Mouse (Mus musculus) limb, embryonic 12.5 days (tissue): Measurements from ENCODE around the gene Arpc5. TPM values are rescaled to one million over a fixed set of nuclear protein-coding genes. Genes with fewer than 3 reads are reported as not detected.
A peak's percentile ranks its signal among the peaks of the same experiment; 100 is the strongest.

Source experiments
- ATAC-seq: fragments of 200-750 bp; cut with Nextera tagmentation; 2 replicates; pipeline ENCODE4 v1.8.0; 2017; ENCODE audit warnings: low read depth, moderate TSS enrichment; ENCODE audit not compliant: insufficient number of reproducible peaks, insufficient read depth, low FRiP score, low TSS enrichment
- H3K27ac ChIP-seq: fragments of 300-500 bp; sonication (generic); 2 replicates; pipeline ENCODE4 v1.5.1; 2016; ENCODE audit warnings: mild to moderate bottlenecking, moderate library complexity
- H3K27me3 ChIP-seq: fragments of 300-500 bp; sonication (generic); 2 replicates; pipeline ENCODE4 v1.6.1; 2016; ENCODE audit warnings: mild to moderate bottlenecking, moderate library complexity
- H3K36me3 ChIP-seq: fragments of 300-500 bp; sonication (generic); 2 replicates; pipeline ENCODE4 v1.6.1; 2016; ENCODE audit warnings: mild to moderate bottlenecking, moderate library complexity
- H3K4me1 ChIP-seq: fragments of 300-500 bp; sonication (generic); replicated peaks from 2 replicates; pipeline ENCODE4 v1.6.1; 2016
- H3K4me2 ChIP-seq: fragments of 300-500 bp; sonication (generic); 2 replicates; pipeline ENCODE4 v1.6.1; 2016; ENCODE audit warnings: mild to moderate bottlenecking, moderate library complexity
- H3K4me3 ChIP-seq: fragments of 300-500 bp; sonication (generic); replicated peaks from 2 replicates; pipeline ENCODE4 v1.5.1; 2016; ENCODE audit warnings: mild to moderate bottlenecking
- H3K9ac ChIP-seq: fragments of 300-500 bp; sonication (generic); replicated peaks from 2 replicates; pipeline ENCODE4 v1.6.1; 2016; ENCODE audit warnings: mild to moderate bottlenecking, moderate library complexity
- H3K9me3 ChIP-seq: fragments of 300-500 bp; sonication (generic); 2 replicates; pipeline ENCODE4 v1.6.1; 2016; ENCODE audit warnings: mild to moderate bottlenecking, moderate library complexity
- WGBS: fragments of 180-500 bp; shearing (Covaris S2); methylation state at CpG from one replicate; pipeline ENCODE4 v1.1.7; 2016; 5-methylcytosine and 5-hydroxymethylcytosine counted together
- polyA plus RNA-seq: library from polyadenylated mRNA; unstranded; fragments of >200 nt; fragmentation: Nextera tagmentation; extraction: Ambion mirVana; gene quantifications from 2 replicates; pipeline ENCODE4 v1.2.1, GENCODE M21; 2016

Gene Arpc5
- polyA plus RNA-seq, 1 experiment from 2014 or later = 174 TPM

GRCm38 (mm10) chr1:152798125-152798524 is 31.8 kb downstream of the Arpc5 start:
- no peak for ATAC-seq
- 83% methylated on average over 9 of the region's 9 CpGs for WGBS
- Histone ChIP-seq H3K27me3 (no peaks in the 10 kb centered on the region; the same call in 1 of the 2 replicates), H3K36me3 (no peaks in the 10 kb centered on the region), H3K27ac (no peak overlapping the region), H3K4me3 (no peak overlapping the region), H3K9me3 (no peaks in the 10 kb centered on the region), H3K4me2 (no peak overlapping the region), H3K4me1 (peaks cover 12% of the 10 kb centered on the region), H3K9ac (no peak overlapping the region)

GRCm38 (mm10) chr1:152799897-152800296 is 33.6 kb downstream of the Arpc5 start, which contains the start of gene Ncf2:
TSS of gene Ncf2 (plus strand) at chr1:152800194.
- H3K9ac ChIP-seq = no peak within 1 kb of the TSS; the same call in 1 of the 2 replicates
- H3K4me3 ChIP-seq = no peak within 1 kb of the TSS
- peak; percentile 66; the same call in 1 of the 2 replicates for ATAC-seq
- no peaks in the 10 kb centered on the region for H3K9me3 ChIP-seq
- WGBS = 13% methylated on average over 2 of the region's 2 CpGs
- H3K4me2 ChIP-seq = no peak within 1 kb of the TSS
- H3K4me1 ChIP-seq = 0 out of 2 replicates have a peak, but pooled peaks cover 4% of the 10 kb centered on the region
- no peak within 1 kb of the TSS for H3K27ac ChIP-seq
- H3K36me3 ChIP-seq = no peaks in the 10 kb centered on the region
- H3K27me3 ChIP-seq = no peaks in the 10 kb centered on the region; the same call in 1 of the 2 replicates

- no peak overlapping the region for H3K4me3 ChIP-seq
- no peak overlapping the region; the same call in 1 of the 2 replicates for H3K9ac ChIP-seq
- no peak overlapping the region for H3K4me2 ChIP-seq
- no peak for ATAC-seq
- H3K4me1 ChIP-seq = 0 out of 2 replicates have a peak, but pooled peaks cover 4% of the 10 kb centered on the region
- H3K36me3 ChIP-seq = no peaks in the 10 kb centered on the region
- 84% methylated on average over 13 of the region's 13 CpGs for WGBS
- H3K27ac ChIP-seq = no peak overlapping the region
- H3K9me3 ChIP-seq = no peaks in the 10 kb centered on the region
- no peaks in the 10 kb centered on the region; the same call in 1 of the 2 replicates for H3K27me3 ChIP-seq
These were observed 34.4 kb downstream of the Arpc5 start for GRCm38 (mm10) chr1:152800633-152801176.

DNA sequence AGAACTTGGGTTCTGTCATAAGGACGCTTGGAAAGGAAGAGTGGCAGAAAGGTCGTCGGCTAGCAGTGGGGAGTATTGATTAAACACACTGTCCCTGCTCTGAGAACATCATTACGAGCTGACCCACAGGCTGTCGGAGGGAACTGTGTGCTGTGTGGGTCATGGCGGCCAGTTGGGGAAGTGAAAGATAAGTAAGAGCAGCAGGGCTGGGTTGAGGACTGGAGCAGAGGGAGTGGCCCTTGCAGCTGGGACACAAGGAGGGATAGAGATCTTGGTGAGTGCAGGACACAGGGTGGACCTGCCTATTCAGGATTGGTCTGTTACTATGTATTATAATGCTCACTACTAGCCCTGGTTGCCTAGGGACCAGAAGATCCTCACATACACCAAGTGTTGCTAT is 38.6 kb downstream of the Arpc5 start:
- H3K4me1 ChIP-seq = peaks cover 12% of the 10 kb centered on the region
- 86% methylated on average over 6 of the region's 6 CpGs for WGBS
- H3K9me3 ChIP-seq = no peaks in the 10 kb centered on the region
- H3K4me3 ChIP-seq = no peak overlapping the region
- H3K27me3 ChIP-seq = no peaks in the 10 kb centered on the region
- no peak overlapping the region for H3K9ac ChIP-seq
- ATAC-seq = no peak
- H3K27ac ChIP-seq = no peak overlapping the region
- H3K4me2 ChIP-seq = no peak overlapping the region
- no peaks in the 10 kb centered on the region for H3K36me3 ChIP-seq

DNA sequence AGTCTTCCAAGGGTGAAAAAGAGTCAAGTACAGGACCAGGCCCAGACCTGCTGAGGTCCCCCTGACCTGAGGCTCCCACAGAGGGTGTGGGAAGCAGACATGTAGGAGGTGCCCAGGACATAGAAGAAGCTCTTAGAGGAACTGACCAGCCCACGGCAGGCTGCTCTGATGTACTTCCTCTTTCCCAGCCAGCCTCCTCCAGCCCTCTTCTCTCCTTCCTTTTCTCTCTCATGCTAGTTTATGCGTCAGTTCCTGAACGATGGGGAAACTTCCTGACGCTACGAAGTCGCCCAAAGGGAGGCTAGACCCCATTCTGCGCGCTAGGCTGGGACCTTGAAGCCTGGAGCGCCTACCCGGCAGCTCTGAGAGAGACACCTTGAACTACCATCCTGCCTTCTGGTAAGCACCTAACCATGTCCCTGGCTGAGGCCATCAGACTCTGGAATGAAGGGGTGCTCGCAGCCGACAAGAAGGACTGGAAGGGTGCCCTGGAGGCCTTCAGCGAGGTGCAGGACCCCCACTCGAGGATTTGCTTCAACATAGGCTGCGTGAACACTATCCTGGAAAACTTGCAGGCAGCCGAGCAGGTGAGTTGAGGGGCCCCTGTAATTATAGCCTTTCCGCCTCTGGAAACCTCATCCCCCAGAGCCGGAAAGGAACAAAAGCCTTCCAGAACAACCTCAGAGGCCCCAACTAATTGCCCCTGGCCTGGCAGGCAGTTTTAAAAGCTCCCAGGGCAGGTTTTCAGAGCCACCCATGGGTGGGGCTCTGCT is 41.5 kb downstream of the Arpc5 start:
- Histone ChIP-seq H3K4me3 (no peak overlapping the region), H3K36me3 (no peaks in the 10 kb centered on the region), H3K9ac (no peak overlapping the region), H3K4me2 (no peak overlapping the region), H3K9me3 (no peaks in the 10 kb centered on the region), H3K4me1 (peaks cover 11% of the 10 kb centered on the region), H3K27me3 (no peaks in the 10 kb centered on the region), H3K27ac (no peak overlapping the region)
- 49% methylated on average over 18 of the region's 18 CpGs for WGBS
- no peak for ATAC-seq

GRCm38 (mm10) chr1:152808392-152808680 is 42.0 kb downstream of the Arpc5 start:
- Histone ChIP-seq H3K4me2 (no peak overlapping the region), H3K9ac (no peak overlapping the region), H3K27me3 (no peaks in the 10 kb centered on the region), H3K9me3 (no peaks in the 10 kb centered on the region), H3K4me1 (peaks cover 11% of the 10 kb centered on the region), H3K36me3 (no peaks in the 10 kb centered on the region), H3K4me3 (no peak overlapping the region), H3K27ac (no peak overlapping the region)
- 57% methylated on average over 2 of the region's 2 CpGs for WGBS
- ATAC-seq = no peak

GRCm38 (mm10) chr1:152809541-152810252 is 43.4 kb downstream of the Arpc5 start:
- WGBS = 31% methylated on average over 8 of the region's 8 CpGs
- ATAC-seq = no peak
- Histone ChIP-seq H3K4me3 (no peak overlapping the region), H3K4me1 (peaks cover 11% of the 10 kb centered on the region), H3K9ac (no peak overlapping the region), H3K27ac (no peak overlapping the region), H3K27me3 (no peaks in the 10 kb centered on the region), H3K9me3 (no peaks in the 10 kb centered on the region), H3K4me2 (no peak overlapping the region), H3K36me3 (no peaks in the 10 kb centered on the region)

- no peak overlapping the region for H3K9ac ChIP-seq
- H3K27me3 ChIP-seq = no peaks in the 10 kb centered on the region
- WGBS = 70% methylated on average over 13 of the region's 13 CpGs
- H3K4me3 ChIP-seq = no peak overlapping the region
- no peak for ATAC-seq
- no peaks in the 10 kb centered on the region for H3K36me3 ChIP-seq
- no peak overlapping the region for H3K27ac ChIP-seq
- H3K4me2 ChIP-seq = no peak overlapping the region
- H3K9me3 ChIP-seq = no peaks in the 10 kb centered on the region
- peaks cover 15% of the 10 kb centered on the region for H3K4me1 ChIP-seq
These were observed 44.4 kb downstream of the Arpc5 start for GRCm38 (mm10) chr1:152810533-152811439.

GRCm38 (mm10) chr1:152815265-152815701 is 48.9 kb downstream of the Arpc5 start:
- Histone ChIP-seq H3K4me3 (no peak overlapping the region), H3K4me2 (no peak overlapping the region), H3K27me3 (no peaks in the 10 kb centered on the region), H3K36me3 (no peaks in the 10 kb centered on the region), H3K9me3 (no peaks in the 10 kb centered on the region), H3K4me1 (0 out of 2 replicates have a peak, but pooled peaks cover 7% of the 10 kb centered on the region), H3K9ac (no peak overlapping the region), H3K27ac (no peak overlapping the region)
- WGBS = 36% methylated on average over 7 of the region's 7 CpGs
- ATAC-seq = peak; percentile 61; the same call in 1 of the 2 replicates

GRCm38 (mm10) chr1:152817027-152817769 is 50.9 kb downstream of the Arpc5 start:
- no peak for ATAC-seq
- Histone ChIP-seq H3K27me3 (no peaks in the 10 kb centered on the region), H3K4me1 (0 out of 2 replicates have a peak, but pooled peaks cover 7% of the 10 kb centered on the region)

More at GRCm38 (mm10) chr1:152817027-152817769, 50.9 kb downstream of the Arpc5 start:
- Histone ChIP-seq H3K27ac (no peak overlapping the region), H3K36me3 (no peaks in the 10 kb centered on the region), H3K4me2 (no peak overlapping the region), H3K4me3 (no peak overlapping the region), H3K9ac (no peak overlapping the region), H3K9me3 (no peaks in the 10 kb centered on the region)
- 45% methylated on average over 12 of the region's 12 CpGs for WGBS
